ENCODE assay signal across 7 mouse cellular contexts in genomic region chr10:81137252-81138130, GRCm38 (mm10). TPM values are rescaled to one million over a fixed set of nuclear protein-coding genes. Genes with fewer than 3 reads are reported as not detected.
A peak's percentile ranks its signal among the peaks of the same experiment; 100 is the strongest.
DNase-seq lines count a peak whose midpoint lies in the region; ATAC-seq lines count a peak whose summit lies in the region.

No protein-coding gene starts in this region.

- WGBS in intestine, embryonic 16.5 days, result under 1% methylated on average over 82 of the region's 89 CpGs
- WGBS in midbrain, embryonic 11.5 days, result under 1% methylated on average over 72 of the region's 89 CpGs

- peak overlapping the region; percentile 90 for H3K4me3 ChIP-seq in intestine, embryonic 16.5 days (ENCODE audit: low read length)
- peak overlapping the region; percentile 78 for H3K4me3 ChIP-seq in midbrain, embryonic 11.5 days (ENCODE audit: low read depth, low read length)

- ATAC-seq in intestine, embryonic 16.5 days, result peak; percentile 79
- ATAC-seq in midbrain, embryonic 11.5 days (ENCODE audit: low FRiP score), result peak; percentile 90

- H3K4me1 ChIP-seq in intestine, embryonic 16.5 days (ENCODE audit: control insufficient read depth, insufficient read depth, low read length), result peaks cover 35% of the 10 kb centered on the region
- peaks cover 41% of the 10 kb centered on the region for H3K4me1 ChIP-seq in midbrain, embryonic 11.5 days (ENCODE audit: control insufficient read depth, insufficient read depth, low read length)

- H3K4me2 ChIP-seq in intestine, embryonic 16.5 days (ENCODE audit: low read depth, low read length), result peak overlapping the region; percentile 63
- H3K4me2 ChIP-seq in midbrain, embryonic 11.5 days, result peak overlapping the region; percentile 98

- H3K27me3 ChIP-seq in intestine, embryonic 16.5 days (replicated peaks; ENCODE audit: control insufficient read depth, insufficient read depth, low read length), result no peaks in the 10 kb centered on the region
- peaks cover 32% of the 10 kb centered on the region for H3K27me3 ChIP-seq in midbrain, embryonic 11.5 days (ENCODE audit: control insufficient read depth, insufficient read depth, low read length)

- intact Hi-C loops in gastrocnemius, postnatal 36 days (cut with DNase I), result loop anchor here (5.0 kb wide), 1 partner anchor 35 kb away; no protein-coding TSS in a partner anchor
- intact Hi-C loops in left cerebral cortex, postnatal 36 days (cut with DNase I), result no loop called here

- DNase-seq in adrenal gland, adult 2 months, result peak; percentile 99
- DNase-seq in embryo, embryonic 11.5 days (ENCODE audit: low read depth, low spot score), result peak; percentile 97
- DNase-seq in gastrocnemius, postnatal 36 days, result peak; percentile 99
- DNase-seq in left cerebral cortex, postnatal 36 days (ENCODE audit: low spot score in 2 of 2), result peak; percentile 100
- peak; percentile 100 for DNase-seq in midbrain, embryonic 11.5 days (ENCODE audit: low spot score, missing footprints)
- DNase-seq in skeletal muscle tissue, adult 2 months (ENCODE audit: low read depth, low spot score), result peak; percentile 99

- peak overlapping the region; percentile 95 for H3K9ac ChIP-seq in intestine, embryonic 16.5 days (ENCODE audit: low read depth, low read length)
- peak overlapping the region; percentile 89 for H3K9ac ChIP-seq in midbrain, embryonic 11.5 days (ENCODE audit: low read length)

- H3K36me3 ChIP-seq in intestine, embryonic 16.5 days (ENCODE audit: control insufficient read depth, insufficient read depth, low read length), result no peaks in the 10 kb centered on the region
- no peaks in the 10 kb centered on the region for H3K36me3 ChIP-seq in midbrain, embryonic 11.5 days (ENCODE audit: control insufficient read depth, insufficient read depth, low read length)

- H3K27ac ChIP-seq in intestine, embryonic 16.5 days (ENCODE audit: low read length), result peak overlapping the region; percentile 99
- H3K27ac ChIP-seq in midbrain, embryonic 11.5 days (ENCODE audit: low read depth, low read length), result peak overlapping the region; percentile 87

- H3K9me3 ChIP-seq in intestine, embryonic 16.5 days (ENCODE audit: control insufficient read depth, low read length), result no peaks in the 10 kb centered on the region
- no peaks in the 10 kb centered on the region for H3K9me3 ChIP-seq in midbrain, embryonic 11.5 days (ENCODE audit: control insufficient read depth, low read length)

RNA-seq across cellular contexts. Expression of gene Zbtb7a, which starts 2.5 kb away (rescaled TPM):
- total RNA-seq in adrenal gland, adult 2 months (2021), result 10 to 100 TPM; 62.9 to 80.9 TPM
- 150 and 158 TPM in 2 replicates for polyA plus RNA-seq in adrenal gland, adult 2 months (2012; rRNA removed)
- total RNA-seq in gastrocnemius, postnatal 36 days (2021), result 10 to 100 TPM; 22.4 to 27.8 TPM
- 46.2 and 47.4 TPM in 2 replicates for polyA plus RNA-seq in intestine, embryonic 16.5 days (2015; fragmentation: Nextera tagmentation; extraction: Ambion mirVana)
- 100 to 1,000 TPM; 120 to 133 TPM for total RNA-seq in left cerebral cortex, postnatal 36 days (2021)
- polyA plus RNA-seq in midbrain, embryonic 11.5 days (2014; fragmentation: Nextera tagmentation; extraction: Ambion mirVana), result 5.3 and 5.6 TPM in 2 replicates

RNA-seq across cellular contexts. Expression of gene Pias4, which starts 30.2 kb away (rescaled TPM):
- total RNA-seq in adrenal gland, adult 2 months (2021), result 10 to 100 TPM; 27.3 to 29.8 TPM
- 41.4 and 48.6 TPM in 2 replicates for polyA plus RNA-seq in adrenal gland, adult 2 months (2012; rRNA removed)
- 10 to 100 TPM; 14.0 to 16.3 TPM for total RNA-seq in gastrocnemius, postnatal 36 days (2021)
- polyA plus RNA-seq in intestine, embryonic 16.5 days (2015; fragmentation: Nextera tagmentation; extraction: Ambion mirVana), result 52.5 and 54.4 TPM in 2 replicates
- total RNA-seq in left cerebral cortex, postnatal 36 days (2021), result 10 to 100 TPM; 26.7 to 31.8 TPM
- 42.1 and 46.5 TPM in 2 replicates for polyA plus RNA-seq in midbrain, embryonic 11.5 days (2014; fragmentation: Nextera tagmentation; extraction: Ambion mirVana)

RNA-seq across cellular contexts. Expression of gene Map2k2, which starts 31.8 kb away (rescaled TPM):
- 100 to 1,000 TPM; 157 to 185 TPM for total RNA-seq in adrenal gland, adult 2 months (2021)
- 787 and 873 TPM in 2 replicates for polyA plus RNA-seq in adrenal gland, adult 2 months (2012; rRNA removed)
- total RNA-seq in gastrocnemius, postnatal 36 days (2021), result 100 to 1,000 TPM; 160 to 174 TPM
- polyA plus RNA-seq in intestine, embryonic 16.5 days (2015; fragmentation: Nextera tagmentation; extraction: Ambion mirVana), result 214 and 225 TPM in 2 replicates
- 100 to 1,000 TPM; 120 to 133 TPM for total RNA-seq in left cerebral cortex, postnatal 36 days (2021)
- 189 and 210 TPM in 2 replicates for polyA plus RNA-seq in midbrain, embryonic 11.5 days (2014; fragmentation: Nextera tagmentation; extraction: Ambion mirVana)

RNA-seq across cellular contexts. Expression of gene Creb3l3, which starts 38.8 kb away (rescaled TPM):
- total RNA-seq in adrenal gland, adult 2 months (2021), result under 1 TPM; 0.59 to 0.86 TPM
- polyA plus RNA-seq in adrenal gland, adult 2 months (2012; rRNA removed), result 0.39 and 0.89 TPM in 2 replicates
- total RNA-seq in gastrocnemius, postnatal 36 days (2021), result under 1 TPM in 1 of 2 experiments, not detected in 1; 0.23 TPM
- 123 and 180 TPM in 2 replicates for polyA plus RNA-seq in intestine, embryonic 16.5 days (2015; fragmentation: Nextera tagmentation; extraction: Ambion mirVana)
- under 1 TPM; 0.23 to 0.72 TPM for total RNA-seq in left cerebral cortex, postnatal 36 days (2021)
- polyA plus RNA-seq in midbrain, embryonic 11.5 days (2014; fragmentation: Nextera tagmentation; extraction: Ambion mirVana), result 0.08 and 0.34 TPM in 2 replicates

RNA-seq across cellular contexts. Expression of gene Eef2, which starts 38.9 kb away (rescaled TPM):
- 1,000 to 10,000 TPM; 1,393 to 1,508 TPM for total RNA-seq in adrenal gland, adult 2 months (2021)
- polyA plus RNA-seq in adrenal gland, adult 2 months (2012; rRNA removed), result 1,342 and 1,424 TPM in 2 replicates
- 100 to 1,000 TPM; 880 to 957 TPM for total RNA-seq in gastrocnemius, postnatal 36 days (2021)
- polyA plus RNA-seq in intestine, embryonic 16.5 days (2015; fragmentation: Nextera tagmentation; extraction: Ambion mirVana), result 526 and 531 TPM in 2 replicates
- 100 to 1,000 TPM; 857 to 954 TPM for total RNA-seq in left cerebral cortex, postnatal 36 days (2021)
- polyA plus RNA-seq in midbrain, embryonic 11.5 days (2014; fragmentation: Nextera tagmentation; extraction: Ambion mirVana), result 398 and 422 TPM in 2 replicates

Comparison
In these comparisons a context has a peak if more than half of its experiments do, and no peak if none do; other contexts are left out.
1. Peak in every context shown above with its lines: DNase-seq, ATAC-seq, H3K4me3 ChIP-seq and H3K27ac ChIP-seq.